26 mouse cellular contexts compared by ENCODE assay signal in genomic region chr1:183215706-183216105, GRCm38 (mm10). TPM values are rescaled to one million over a fixed set of nuclear protein-coding genes. Genes with fewer than 3 reads are reported as not detected.
DNase-seq lines count a peak whose midpoint lies in the region; ATAC-seq and TF ChIP-seq lines count a peak whose summit lies in the region.
"Had no signal": no experiment of that assay in that cellular context is flagged by ENCODE, and none has a peak within 500 bp of the region (broad histone marks: within the 10 kb centered on the region; RNA-seq: fewer than 3 reads in every experiment).

No protein-coding gene starts in this region.

- peak; percentile 53 for DNase-seq in 3T3-L1 (ENCODE audit: low read depth, low spot score)
- no peak for DNase-seq in adrenal gland, postnatal 25 days
- DNase-seq in adrenal gland, adult 18-20 months (ENCODE audit: low spot score in 2 of 2), result no peak
- DNase-seq in hindbrain, embryonic 14.5 days (ENCODE audit: low spot score), result no peak
- DNase-seq: adrenal gland, adult 2 months; adrenal gland, postnatal 10 days; adrenal gland, postnatal 36 days; B cell, adult 2 months; cerebellum, adult 11 months; cerebellum, adult 18-20 months; cerebellum, adult 8-10 months; cerebellum, adult 9-11 months; cerebellum, postnatal 14 days; cerebellum, postnatal 36 days; embryo, embryonic 11 days had no signal

- H3K9me3 ChIP-seq in hindbrain, embryonic 14.5 days (ENCODE audit: control insufficient read depth, low read length), result no peaks in the 10 kb centered on the region
- H3K9me3 ChIP-seq: embryonic facial prominence, embryonic 13.5 days; embryonic facial prominence, embryonic 15.5 days; forebrain, embryonic 10.5 days; forebrain, embryonic 12.5 days had no signal

- H3ac ChIP-seq in C2C12 (ENCODE audit: control insufficient read depth, insufficient read length, low read depth) (no peak overlapping the region), myocyte (ENCODE audit: control insufficient read depth, insufficient read length) (no peak overlapping the region)

- peaks cover 8% of the 10 kb centered on the region for H3K4me1 ChIP-seq in hindbrain, embryonic 14.5 days (replicated peaks; ENCODE audit: control insufficient read depth, insufficient read depth, low read length)

- H3K36me3 ChIP-seq in C2C12 (ENCODE audit: control insufficient read depth, insufficient read depth), result peaks cover 14% of the 10 kb centered on the region
- no peaks in the 10 kb centered on the region for H3K36me3 ChIP-seq in myocyte (ENCODE audit: control insufficient read depth, insufficient read depth)
- H3K36me3 ChIP-seq in hindbrain, embryonic 14.5 days (replicated peaks; ENCODE audit: control insufficient read depth, insufficient read depth), result no peaks in the 10 kb centered on the region
- H3K36me3 ChIP-seq: embryonic facial prominence, embryonic 15.5 days; forebrain, embryonic 10.5 days had no signal

- no peak overlapping the region for H3K9ac ChIP-seq in hindbrain, embryonic 14.5 days
- H3K9ac ChIP-seq: embryonic facial prominence, embryonic 13.5 days; embryonic facial prominence, embryonic 15.5 days; forebrain, embryonic 12.5 days had no signal

- H3K27ac ChIP-seq in hindbrain, embryonic 14.5 days, result no peak overlapping the region
- H3K27ac ChIP-seq: embryonic facial prominence, embryonic 13.5 days; embryonic facial prominence, embryonic 15.5 days; forebrain, embryonic 10.5 days; forebrain, embryonic 12.5 days had no signal

- H3K4me2 ChIP-seq in myocyte (ENCODE audit: low read depth), result peak overlapping the region; percentile 72
- H3K4me2 ChIP-seq in hindbrain, embryonic 14.5 days (replicated peaks), result no peak overlapping the region
- H3K4me2 ChIP-seq: embryonic facial prominence, embryonic 13.5 days; embryonic facial prominence, embryonic 15.5 days; forebrain, embryonic 12.5 days had no signal

- no peaks in the 10 kb centered on the region for H3K27me3 ChIP-seq in C2C12 (ENCODE audit: control insufficient read depth, insufficient read depth, insufficient read length)
- H3K27me3 ChIP-seq in myocyte (ENCODE audit: control insufficient read depth, insufficient read depth, insufficient read length), result no peaks in the 10 kb centered on the region
- no peaks in the 10 kb centered on the region for H3K27me3 ChIP-seq in hindbrain, embryonic 14.5 days (ENCODE audit: control insufficient read depth, insufficient read depth, low read length)
- H3K27me3 ChIP-seq: embryonic facial prominence, embryonic 13.5 days; embryonic facial prominence, embryonic 15.5 days; forebrain, embryonic 12.5 days; Patski had no signal

- ATAC-seq in hindbrain, embryonic 14.5 days (ENCODE audit: low FRiP score), result no peak
- ATAC-seq: activated CD4-positive, CD25-positive, alpha-beta regulatory T cell, adult 4 months; forebrain, embryonic 14.5 days; forebrain, embryonic 16.5 days; Patski had no signal

- WGBS in hindbrain, embryonic 14.5 days, result 89% methylated on average over 6 of the region's 6 CpGs

- no peak overlapping the region for H3K4me3 ChIP-seq in C2C12 (ENCODE audit: insufficient read depth, poor library complexity, severe bottlenecking)
- no peak overlapping the region for H3K4me3 ChIP-seq in myocyte
- H3K4me3 ChIP-seq in hindbrain, embryonic 14.5 days (replicated peaks; ENCODE audit: low read length), result no peak overlapping the region
- H3K4me3 ChIP-seq: embryonic facial prominence, embryonic 13.5 days; embryonic facial prominence, embryonic 15.5 days; erythroblast, embryonic 14.5 days; forebrain, embryonic 10.5 days; forebrain, embryonic 12.5 days had no signal

- no peak for TF ChIP-seq POLR2A in myocyte (IDR thresholded peaks at IDR 0.05; ENCODE audit: insufficient read length, low read depth)

- peaks cover 63% of the 10 kb centered on the region for H3K79me3 ChIP-seq in C2C12 (ENCODE audit: low read depth)

- TF ChIP-seq CTCF in C2C12 (IDR thresholded peaks at IDR 0.05; ENCODE audit: control insufficient read depth, insufficient read depth, insufficient read length), result no peak

- peaks cover 91% of the 10 kb centered on the region for H3K79me2 ChIP-seq in C2C12 (ENCODE audit: control insufficient read depth, insufficient read depth)
- peaks cover 77% of the 10 kb centered on the region for H3K79me2 ChIP-seq in myocyte (ENCODE audit: control insufficient read depth, insufficient read depth)

TF ChIP-seq in C2C12, 6 proteins besides CTCF, POLR2A, EP300 and RAD21:
- TF ChIP-seq CEBPB (IDR thresholded peaks at IDR 0.05; ENCODE audit: low read depth) (peak; percentile 56), FOSL1 (IDR thresholded peaks at IDR 0.05; ENCODE audit: insufficient read depth, low read length, poor library complexity, severe bottlenecking) (peak; percentile 36), MYOD1 (IDR thresholded peaks at IDR 0.05; ENCODE audit: control insufficient read depth, insufficient read length, low read depth) (peak; percentile 50), USF1 (IDR thresholded peaks at IDR 0.05; ENCODE audit: low read depth) (no peak)

TF ChIP-seq in myocyte, 11 proteins besides CTCF, POLR2A, EP300 and RAD21:
- TF ChIP-seq REST (IDR thresholded peaks at IDR 0.05; ENCODE audit: insufficient read depth, insufficient read length) (no peak), POLR2AphosphoS2 (IDR thresholded peaks at IDR 0.05; ENCODE audit: insufficient read length, low read depth) (no peak), MYOG (IDR thresholded peaks at IDR 0.05; ENCODE audit: control insufficient read depth in 1 of 3, insufficient read depth in 1 of 3, insufficient read length in 2 of 3, low read depth in 2 of 3) (no peak), CEBPB (IDR thresholded peaks at IDR 0.05; ENCODE audit: insufficient read depth, poor library complexity, severe bottlenecking) (0 out of 2 replicates have a peak, but pooled peaks have one; percentile 40), TCF3 (IDR thresholded peaks at IDR 0.05; ENCODE audit: insufficient read length, low read depth) (no peak), USF1 (IDR thresholded peaks at IDR 0.05; ENCODE audit: low read depth) (no peak), MYOD1 (IDR thresholded peaks at IDR 0.05; ENCODE audit: control insufficient read depth in 1 of 3, insufficient read length in 2 of 3, low read depth in 2 of 3) (peak in 1 of 3 experiments; percentile 32), TCF12 (IDR thresholded peaks at IDR 0.05; ENCODE audit: insufficient read depth, poor library complexity, severe bottlenecking) (no peak)

RNA-seq across cellular contexts. Expression of gene Disp1, which starts 5.6 kb away (rescaled TPM):
- polyA plus RNA-seq in C2C12 (2012; fragmentation: generic; extraction: Trizol) (17.0 TPM), myocyte (2012; fragmentation: generic; extraction: Trizol) (23.5 TPM)
- total RNA-seq in adrenal gland, postnatal 25 days (2021), result 14.3 and 20.5 TPM in 2 replicates
- 10 to 100 TPM; 11.5 to 12.7 TPM for total RNA-seq in adrenal gland, adult 18-20 months (2021)
- polyA plus RNA-seq in hindbrain, embryonic 14.5 days (2014; fragmentation: Nextera tagmentation; extraction: Ambion mirVana), result 9.4 and 10.2 TPM in 2 replicates
